Mouse (Mus musculus): ENCODE measurements around the gene Otulinl.

GRCm38 (mm10) chr15:27680997-27681396, 382 bp downstream of the Otulinl start:
- TF ChIP-seq HCFC1 (IDR thresholded peaks at IDR 0.05; ENCODE audit: borderline replicate concordance, insufficient read depth, low read length): no peak
- no peak for TF ChIP-seq MAFK (IDR thresholded peaks at IDR 0.05; ENCODE audit: insufficient read depth, low read depth, low read length)
- TF ChIP-seq CHD2 (IDR thresholded peaks at IDR 0.05; ENCODE audit: low read depth, low read length): no peak
- TF ChIP-seq ZNF384 (IDR thresholded peaks at IDR 0.05; ENCODE audit: low read depth, low read length): no peak
- TF ChIP-seq ZC3H11A (IDR thresholded peaks at IDR 0.05; ENCODE audit: borderline replicate concordance, low read depth, low read length): no peak
